Mouse (Mus musculus) MEL (cell line): ENCODE measurements around the gene Olfr358.

ENCODE experiments used
- CHD2 ChIP-seq: IDR thresholded peaks from 2 replicates; pipeline ENCODE4 v1.6.1; 2011; ENCODE audit warnings: low read length, improper control_type of control experiment
- CTCF ChIP-seq, 3 experiments: IDR thresholded peaks in 2 of 3; conservative IDR thresholded peaks in 1 of 3; 2 replicates each; pipeline ENCODE4 v1.5.1; 2011 to 2012; ENCODE audit warnings: low read length in 3 of 3, low read depth in 2 of 3, mild to moderate bottlenecking in 2 of 3, improper control_type of control experiment in 1 of 3, inconsistent platforms in 1 of 3, mixed read lengths in 1 of 3, moderate library complexity in 1 of 3; ENCODE audit not compliant: control insufficient read depth in 1 of 3, insufficient read depth in 1 of 3, poor library complexity in 1 of 3, severe bottlenecking in 1 of 3
- ETS1 ChIP-seq: IDR thresholded peaks from 2 replicates; pipeline ENCODE4 v1.6.1; 2012; ENCODE audit warnings: low read depth, mild to moderate bottlenecking, inconsistent platforms, low read length, improper control_type of control experiment, moderate library complexity
- HCFC1 ChIP-seq: IDR thresholded peaks from 2 replicates; pipeline ENCODE4 v1.6.1; 2012; ENCODE audit warnings: low read depth, mild to moderate bottlenecking, inconsistent platforms, low read length, improper control_type of control experiment, moderate library complexity
- POLR2A ChIP-seq, 2 experiments: IDR thresholded peaks; 2 replicates each; pipeline ENCODE4 v1.6.1; 2011 to 2012; ENCODE audit warnings: low read length in 2 of 2, mild to moderate bottlenecking in 2 of 2, control low read depth in 1 of 2, improper control_type of control experiment in 1 of 2, low read depth in 1 of 2, moderate library complexity in 1 of 2; ENCODE audit not compliant: control insufficient read depth in 1 of 2, insufficient read depth in 1 of 2, poor library complexity in 1 of 2
- POLR2AphosphoS5 ChIP-seq: IDR thresholded peaks from 2 replicates; pipeline ENCODE4 v1.6.1; 2012; ENCODE audit warnings: low read depth, borderline replicate concordance, mild to moderate bottlenecking, inconsistent platforms, low read length, moderate library complexity, mixed read lengths
- RAD21 ChIP-seq: IDR thresholded peaks from 2 replicates; pipeline ENCODE4 v1.6.1; 2011; ENCODE audit warnings: mild to moderate bottlenecking, low read depth, low read length, improper control_type of control experiment
- UBTF ChIP-seq: IDR thresholded peaks from 2 replicates; pipeline ENCODE4 v1.6.1; 2012; ENCODE audit warnings: low read depth, mild to moderate bottlenecking, inconsistent platforms, low read length, improper control_type of control experiment, moderate library complexity, borderline replicate concordance; ENCODE audit not compliant: insufficient read depth
- USF1 ChIP-seq: IDR thresholded peaks from 2 replicates; pipeline ENCODE4 v1.6.1; 2014; ENCODE audit warnings: low read depth, mild to moderate bottlenecking, inconsistent platforms, low read length, improper control_type of control experiment, moderate library complexity
- ZMIZ1 ChIP-seq: IDR thresholded peaks from 2 replicates; pipeline ENCODE4 v1.6.1; 2012; ENCODE audit warnings: low read depth, mild to moderate bottlenecking, inconsistent platforms, low read length, improper control_type of control experiment, moderate library complexity

- TF ChIP-seq ZMIZ1 (no peak), ETS1 (no peak), CTCF (IDR thresholded peaks at IDR 0.05 in 2 of 3, conservative IDR thresholded peaks at IDR 0.05 in 1 of 3; ENCODE audit: control insufficient read depth in 1 of 3, insufficient read depth in 1 of 3, low read depth in 2 of 3, low read length in 3 of 3, poor library complexity in 1 of 3, severe bottlenecking in 1 of 3) (no peak), UBTF (no peak), CHD2 (no peak), POLR2A (IDR thresholded peaks at IDR 0.05; ENCODE audit: control insufficient read depth in 1 of 2, insufficient read depth in 1 of 2, low read depth in 1 of 2, low read length in 2 of 2, poor library complexity in 1 of 2) (no peak), POLR2AphosphoS5 (no peak), HCFC1 (no peak), RAD21 (no peak), USF1 (no peak)
Measured at GRCm38 (mm10) chr2:36993527-36993926, 15.6 kb downstream of the Olfr358 start, which contains the start of gene Olfr357.
